Mouse (Mus musculus) T-cell, adult 2 months (primary cell): ENCODE measurements around the gene Kat5.

Experiments used
- DNase-seq: peaks from one replicate; pipeline ENCODE4 v3.0.0; 2022; ENCODE audit warnings: low spot score

Gene Kat5

GRCm38 (mm10) chr19:5629907-5630306, 19.9 kb upstream of the Kat5 start:
- DNase-seq = no peak

- no peak for DNase-seq
These were observed 15.3 kb upstream of the Kat5 start for GRCm38 (mm10) chr19:5625311-5625710.

- no peak for DNase-seq
These were observed 11.8 kb upstream of the Kat5 start for GRCm38 (mm10) chr19:5621884-5622283.

- no peak for DNase-seq
These were observed 10.0 kb upstream of the Kat5 start for GRCm38 (mm10) chr19:5620007-5620406.

GRCm38 (mm10) chr19:5614953-5615352, 4.9 kb upstream of the Kat5 start:
- DNase-seq = no peak

- DNase-seq = no peak
These were observed 2.9 kb upstream of the Kat5 start for GRCm38 (mm10) chr19:5612762-5613411.

- DNase-seq = peak; percentile 44
These were observed 1.9 kb upstream of the Kat5 start for GRCm38 (mm10) chr19:5611973-5612372.

- DNase-seq = no peak
These were observed 878 bp downstream of the Kat5 start for GRCm38 (mm10) chr19:5609171-5609546.

- no peak for DNase-seq
These were observed 1.3 kb downstream of the Kat5 start for GRCm38 (mm10) chr19:5608707-5609106.

- no peak for DNase-seq
These were observed 2.2 kb downstream of the Kat5 start for GRCm38 (mm10) chr19:5607705-5608410.

GRCm38 (mm10) chr19:5606196-5606595, 3.8 kb downstream of the Kat5 start:
- DNase-seq = no peak

GRCm38 (mm10) chr19:5605126-5605525, 4.9 kb downstream of the Kat5 start:
- DNase-seq = no peak

- no peak for DNase-seq
These were observed 6.4 kb downstream of the Kat5 start for GRCm38 (mm10) chr19:5603664-5604063.

- peak; percentile 89 for DNase-seq
These were observed 8.1 kb downstream of the Kat5 start, which contains the start of gene Rnaseh2c for GRCm38 (mm10) chr19:5601752-5602541. Rnaseh2c (plus strand) TSS chr19:5601873.

- no peak for DNase-seq
These were observed 10.8 kb downstream of the Kat5 start for GRCm38 (mm10) chr19:5599224-5599623.

- DNase-seq = no peak
These were observed 18.1 kb downstream of the Kat5 start for GRCm38 (mm10) chr19:5591888-5592287.

GRCm38 (mm10) chr19:5589159-5589558, 20.9 kb downstream of the Kat5 start:
- no peak for DNase-seq

GRCm38 (mm10) chr19:5581995-5582394, 28.0 kb downstream of the Kat5 start:
- DNase-seq = no peak

GRCm38 (mm10) chr19:5580776-5581175, 29.3 kb downstream of the Kat5 start:
- no peak for DNase-seq

- DNase-seq = no peak
These were observed 30.1 kb downstream of the Kat5 start for GRCm38 (mm10) chr19:5579971-5580370.

GRCm38 (mm10) chr19:5575336-5575735, 34.7 kb downstream of the Kat5 start:
- no peak for DNase-seq

GRCm38 (mm10) chr19:5572331-5573125, 37.5 kb downstream of the Kat5 start:
- DNase-seq = peak; percentile 20
